Comparison of ENCODE assay signal across 8 mouse cellular contexts in genomic region chr8:83660995-83661680, GRCm38 (mm10). TPM values are rescaled to one million over a fixed set of nuclear protein-coding genes. Genes with fewer than 3 reads are reported as not detected.
DNase-seq lines count a peak whose midpoint lies in the region; ATAC-seq and TF ChIP-seq lines count a peak whose summit lies in the region.

No protein-coding gene starts in this region.

- ATAC-seq in midbrain, embryonic 15.5 days (replicated peaks): no peak
- ATAC-seq in forebrain, postnatal 0 days: peak; percentile 14
- 0 out of 2 replicates have a peak, but pooled peaks have one; percentile 1 for ATAC-seq in midbrain, embryonic 13.5 days

- peaks cover 63% of the 10 kb centered on the region for H3K36me3 ChIP-seq in midbrain, embryonic 10.5 days
- H3K36me3 ChIP-seq in midbrain, embryonic 15.5 days (replicated peaks): no peaks in the 10 kb centered on the region; the same call in 1 of the 2 replicates
- H3K36me3 ChIP-seq in forebrain, postnatal 0 days (ENCODE audit: insufficient read depth): peaks cover 8% of the 10 kb centered on the region; the same call in 1 of the 2 replicates
- peaks cover 35% of the 10 kb centered on the region for H3K36me3 ChIP-seq in midbrain, embryonic 13.5 days

- peak overlapping the region; percentile 27; the same call in 1 of the 2 replicates for H3K4me3 ChIP-seq in midbrain, embryonic 10.5 days
- no peak overlapping the region for H3K4me3 ChIP-seq in midbrain, embryonic 15.5 days
- H3K4me3 ChIP-seq in forebrain, postnatal 0 days (ENCODE audit: low read depth, low read length): no peak overlapping the region
- H3K4me3 ChIP-seq in midbrain, embryonic 13.5 days (replicated peaks): 0 out of 2 replicates have a peak overlapping the region, but pooled peaks have one; percentile 2

- no peak for TF ChIP-seq CTCF in forebrain, postnatal 0 days (IDR thresholded peaks at IDR 0.05; ENCODE audit: low read depth)

- H3K4me2 ChIP-seq in midbrain, embryonic 15.5 days: no peak overlapping the region
- H3K4me2 ChIP-seq in forebrain, postnatal 0 days (ENCODE audit: low read depth): peak overlapping the region; percentile 21; the same call in 1 of the 2 replicates
- H3K4me2 ChIP-seq in midbrain, embryonic 13.5 days (replicated peaks): peak overlapping the region; percentile 23

- peaks cover 41% of the 10 kb centered on the region for H3K4me1 ChIP-seq in midbrain, embryonic 10.5 days
- peaks cover 25% of the 10 kb centered on the region for H3K4me1 ChIP-seq in midbrain, embryonic 15.5 days
- H3K4me1 ChIP-seq in forebrain, postnatal 0 days (ENCODE audit: insufficient read depth): no peaks in the 10 kb centered on the region; the same call in 1 of the 2 replicates
- H3K4me1 ChIP-seq in midbrain, embryonic 13.5 days (replicated peaks): peaks cover 39% of the 10 kb centered on the region

- peak overlapping the region; percentile 43 for H3K27ac ChIP-seq in midbrain, embryonic 10.5 days (replicated peaks)
- H3K27ac ChIP-seq in midbrain, embryonic 15.5 days: no peak overlapping the region
- H3K27ac ChIP-seq in forebrain, postnatal 0 days (ENCODE audit: low read depth, low read length): 0 out of 2 replicates have a peak overlapping the region, but pooled peaks have one; percentile 15
- H3K27ac ChIP-seq in midbrain, embryonic 13.5 days: peak overlapping the region; percentile 21; the same call in 1 of the 2 replicates

- no peaks in the 10 kb centered on the region for H3K9me3 ChIP-seq in midbrain, embryonic 10.5 days (replicated peaks)
- no peaks in the 10 kb centered on the region for H3K9me3 ChIP-seq in midbrain, embryonic 15.5 days
- no peaks in the 10 kb centered on the region for H3K9me3 ChIP-seq in forebrain, postnatal 0 days (ENCODE audit: low read length)
- H3K9me3 ChIP-seq in midbrain, embryonic 13.5 days: no peaks in the 10 kb centered on the region

- H3K27me3 ChIP-seq in midbrain, embryonic 10.5 days (ENCODE audit: low read depth, poor library complexity, severe bottlenecking): no peaks in the 10 kb centered on the region
- no peaks in the 10 kb centered on the region for H3K27me3 ChIP-seq in midbrain, embryonic 15.5 days (replicated peaks)
- no peaks in the 10 kb centered on the region for H3K27me3 ChIP-seq in forebrain, postnatal 0 days (ENCODE audit: insufficient read depth, low read length)
- H3K27me3 ChIP-seq in midbrain, embryonic 13.5 days: no peaks in the 10 kb centered on the region

- WGBS in midbrain, embryonic 10.5 days: 18% methylated on average over 22 of the region's 22 CpGs
- WGBS in midbrain, embryonic 15.5 days: 23% methylated on average over 22 of the region's 22 CpGs
- WGBS in forebrain, postnatal 0 days: 23% methylated on average over 22 of the region's 22 CpGs
- 23% methylated on average over 22 of the region's 22 CpGs for WGBS in midbrain, embryonic 13.5 days

- DNase-seq in midbrain, embryonic 10.5 days (ENCODE audit: low spot score): no peak
- DNase-seq in forebrain, postnatal 0 days: no peak
- peak; percentile 62 for DNase-seq in kidney, postnatal 14 days
- DNase-seq in spleen, adult 18-20 months: no peak
- no peak for DNase-seq in thymus, postnatal 36 days
- DNase-seq in cerebellum, adult 9-11 months: no peak

- H3K9ac ChIP-seq in midbrain, embryonic 15.5 days: no peak overlapping the region
- H3K9ac ChIP-seq in forebrain, postnatal 0 days: 0 out of 2 replicates have a peak overlapping the region, but pooled peaks have one; percentile 22
- peak overlapping the region; percentile 44 for H3K9ac ChIP-seq in midbrain, embryonic 13.5 days (replicated peaks)

RNA-seq across cellular contexts. Expression of gene Ptger1, which starts 5.3 kb away (rescaled TPM):
- 0.29 and 0.38 TPM in 2 replicates for polyA plus RNA-seq in midbrain, embryonic 10.5 days (2016; fragmentation: Nextera tagmentation; extraction: Ambion mirVana)
- 0.92 and 1.7 TPM in 2 replicates for polyA plus RNA-seq in midbrain, embryonic 15.5 days (2015; fragmentation: Nextera tagmentation; extraction: Ambion mirVana)
- total RNA-seq in forebrain, postnatal 0 days (2014; rRNA removed): 0.46 and 0.57 TPM in 2 replicates
- 0.20 and 0.27 TPM in 2 replicates for polyA plus RNA-seq in forebrain, postnatal 0 days (2015; fragmentation: Nextera tagmentation; extraction: Ambion mirVana)
- 0.75 and 0.81 TPM in 2 replicates for polyA plus RNA-seq in midbrain, embryonic 13.5 days (2015; fragmentation: Nextera tagmentation; extraction: Ambion mirVana)

RNA-seq across cellular contexts. Expression of gene Gipc1, which starts 8.7 kb away (rescaled TPM):
- 233 and 242 TPM in 2 replicates for polyA plus RNA-seq in midbrain, embryonic 10.5 days (2016; fragmentation: Nextera tagmentation; extraction: Ambion mirVana)
- polyA plus RNA-seq in midbrain, embryonic 15.5 days (2015; fragmentation: Nextera tagmentation; extraction: Ambion mirVana): 128 and 132 TPM in 2 replicates
- total RNA-seq in forebrain, postnatal 0 days (2014; rRNA removed): 77.8 and 85.3 TPM in 2 replicates
- 119 and 135 TPM in 2 replicates for polyA plus RNA-seq in forebrain, postnatal 0 days (2015; fragmentation: Nextera tagmentation; extraction: Ambion mirVana)
- polyA plus RNA-seq in midbrain, embryonic 13.5 days (2015; fragmentation: Nextera tagmentation; extraction: Ambion mirVana): 164 and 172 TPM in 2 replicates

RNA-seq across cellular contexts. Expression of gene Pkn1, which starts 37.8 kb away (rescaled TPM):
- 22.8 and 27.0 TPM in 2 replicates for polyA plus RNA-seq in midbrain, embryonic 10.5 days (2016; fragmentation: Nextera tagmentation; extraction: Ambion mirVana)
- 31.7 and 31.9 TPM in 2 replicates for polyA plus RNA-seq in midbrain, embryonic 15.5 days (2015; fragmentation: Nextera tagmentation; extraction: Ambion mirVana)
- total RNA-seq in forebrain, postnatal 0 days (2014; rRNA removed): 70.8 and 72.6 TPM in 2 replicates
- polyA plus RNA-seq in forebrain, postnatal 0 days (2015; fragmentation: Nextera tagmentation; extraction: Ambion mirVana): 18.5 and 25.2 TPM in 2 replicates
- polyA plus RNA-seq in midbrain, embryonic 13.5 days (2015; fragmentation: Nextera tagmentation; extraction: Ambion mirVana): 22.7 and 23.3 TPM in 2 replicates

RNA-seq across cellular contexts. Expression of gene Dnajb1, which starts 53.1 kb away (rescaled TPM):
- polyA plus RNA-seq in midbrain, embryonic 10.5 days (2016; fragmentation: Nextera tagmentation; extraction: Ambion mirVana): 73.3 and 85.7 TPM in 2 replicates
- polyA plus RNA-seq in midbrain, embryonic 15.5 days (2015; fragmentation: Nextera tagmentation; extraction: Ambion mirVana): 65.2 and 65.5 TPM in 2 replicates
- 41.2 and 46.6 TPM in 2 replicates for total RNA-seq in forebrain, postnatal 0 days (2014; rRNA removed)
- polyA plus RNA-seq in forebrain, postnatal 0 days (2015; fragmentation: Nextera tagmentation; extraction: Ambion mirVana): 40.7 and 65.1 TPM in 2 replicates
- 56.6 and 61.5 TPM in 2 replicates for polyA plus RNA-seq in midbrain, embryonic 13.5 days (2015; fragmentation: Nextera tagmentation; extraction: Ambion mirVana)

RNA-seq across cellular contexts. Expression of gene Tecr, which starts 53.4 kb away (rescaled TPM):
- polyA plus RNA-seq in midbrain, embryonic 10.5 days (2016; fragmentation: Nextera tagmentation; extraction: Ambion mirVana): 740 and 757 TPM in 2 replicates
- polyA plus RNA-seq in midbrain, embryonic 15.5 days (2015; fragmentation: Nextera tagmentation; extraction: Ambion mirVana): 1,118 and 1,124 TPM in 2 replicates
- total RNA-seq in forebrain, postnatal 0 days (2014; rRNA removed): 762 and 857 TPM in 2 replicates
- 1,089 and 1,117 TPM in 2 replicates for polyA plus RNA-seq in forebrain, postnatal 0 days (2015; fragmentation: Nextera tagmentation; extraction: Ambion mirVana)
- 820 and 847 TPM in 2 replicates for polyA plus RNA-seq in midbrain, embryonic 13.5 days (2015; fragmentation: Nextera tagmentation; extraction: Ambion mirVana)

Comparison
In these comparisons a context has a peak if more than half of its experiments do, and no peak if none do; other contexts are left out.
1. H3K4me3 ChIP-seq: peak in midbrain, embryonic 10.5 days (single experiment) and midbrain, embryonic 13.5 days (single experiment); none in midbrain, embryonic 15.5 days (single experiment) and forebrain, postnatal 0 days (single experiment).